In genomic region chr7:49428947-49429346, GRCm38 (mm10) we compare ENCODE assay signal across 8 mouse cellular contexts.
DNase-seq lines count a peak whose midpoint lies in the region; ATAC-seq and TF ChIP-seq lines count a peak whose summit lies in the region.

No protein-coding gene starts in this region.

- no peak overlapping the region for H3K4me2 ChIP-seq in embryonic facial prominence, embryonic 11.5 days (ENCODE audit: low read depth, low read length)
- H3K4me2 ChIP-seq in hindbrain, embryonic 16.5 days (ENCODE audit: low read length): no peak overlapping the region

- no peaks in the 10 kb centered on the region for H3K4me1 ChIP-seq in embryonic facial prominence, embryonic 11.5 days (ENCODE audit: control insufficient read depth, insufficient read depth, low read length)
- H3K4me1 ChIP-seq in embryonic facial prominence, embryonic 10.5 days: peaks cover 4% of the 10 kb centered on the region; the same call in 1 of the 2 replicates
- H3K4me1 ChIP-seq in hindbrain, embryonic 16.5 days (ENCODE audit: control insufficient read depth, insufficient read depth, low read depth, low read length): no peaks in the 10 kb centered on the region
- no peaks in the 10 kb centered on the region for H3K4me1 ChIP-seq in thymus, adult 2 months (replicated peaks; ENCODE audit: control insufficient read depth, insufficient read depth, low read length)

- no peaks in the 10 kb centered on the region for H3K9me3 ChIP-seq in embryonic facial prominence, embryonic 11.5 days (replicated peaks; ENCODE audit: control insufficient read depth, low read length)
- no peaks in the 10 kb centered on the region for H3K9me3 ChIP-seq in embryonic facial prominence, embryonic 10.5 days
- no peaks in the 10 kb centered on the region for H3K9me3 ChIP-seq in hindbrain, embryonic 16.5 days (ENCODE audit: control insufficient read depth, low read length)

- peak; percentile 88 for ATAC-seq in embryonic facial prominence, embryonic 11.5 days (replicated peaks; ENCODE audit: insufficient number of reproducible peaks, low FRiP score, low TSS enrichment, low read depth)
- peak; percentile 78 for ATAC-seq in hindbrain, embryonic 16.5 days
- peak; percentile 75 for ATAC-seq in megakaryocyte-erythroid progenitor cell, adult 5-6 weeks (replicated peaks; ENCODE audit: low FRiP score, low TSS enrichment, poor library complexity, severe bottlenecking)

- 71% methylated on average over 5 of the region's 5 CpGs for WGBS in embryonic facial prominence, embryonic 11.5 days
- 72% methylated on average over 5 of the region's 5 CpGs for WGBS in embryonic facial prominence, embryonic 10.5 days
- 61% methylated on average over 5 of the region's 5 CpGs for WGBS in hindbrain, embryonic 16.5 days
- 85% methylated on average over 5 of the region's 5 CpGs for WGBS in thymus, adult 2 months

- H3K27me3 ChIP-seq in embryonic facial prominence, embryonic 11.5 days (ENCODE audit: control insufficient read depth, insufficient read depth, low read length): no peaks in the 10 kb centered on the region
- peaks cover 5% of the 10 kb centered on the region; the same call in 1 of the 2 replicates for H3K27me3 ChIP-seq in embryonic facial prominence, embryonic 10.5 days (replicated peaks; ENCODE audit: low read depth, poor library complexity, severe bottlenecking)
- no peaks in the 10 kb centered on the region for H3K27me3 ChIP-seq in hindbrain, embryonic 16.5 days (replicated peaks; ENCODE audit: control insufficient read depth, insufficient read depth, low read length)
- no peaks in the 10 kb centered on the region for H3K27me3 ChIP-seq in thymus, adult 2 months (ENCODE audit: control insufficient read depth, insufficient read depth, low read length)

- H3K4me3 ChIP-seq in embryonic facial prominence, embryonic 11.5 days (ENCODE audit: low read depth, low read length): no peak overlapping the region
- no peak overlapping the region for H3K4me3 ChIP-seq in embryonic facial prominence, embryonic 10.5 days
- no peak overlapping the region for H3K4me3 ChIP-seq in hindbrain, embryonic 16.5 days (ENCODE audit: low read length)
- no peak overlapping the region for H3K4me3 ChIP-seq in thymus, adult 2 months (ENCODE audit: control insufficient read depth, insufficient read depth, low read length)

- no peak for TF ChIP-seq CTCF in thymus, adult 2 months (IDR thresholded peaks at IDR 0.05; ENCODE audit: borderline replicate concordance, control insufficient read depth, extremely low read depth, insufficient read depth, low read length, poor library complexity)

- no peak overlapping the region for H3K9ac ChIP-seq in embryonic facial prominence, embryonic 11.5 days (replicated peaks; ENCODE audit: low read length)
- H3K9ac ChIP-seq in hindbrain, embryonic 16.5 days (ENCODE audit: low read depth, low read length): no peak overlapping the region

- no peak overlapping the region for H3K27ac ChIP-seq in embryonic facial prominence, embryonic 11.5 days (replicated peaks; ENCODE audit: low read depth, low read length)
- H3K27ac ChIP-seq in embryonic facial prominence, embryonic 10.5 days (replicated peaks): no peak overlapping the region
- no peak overlapping the region for H3K27ac ChIP-seq in hindbrain, embryonic 16.5 days (ENCODE audit: low read depth, low read length)
- H3K27ac ChIP-seq in thymus, adult 2 months (ENCODE audit: control insufficient read depth, insufficient read depth, low read length): no peak overlapping the region

- DNase-seq in embryonic facial prominence, embryonic 11.5 days (ENCODE audit: low spot score): peak; percentile 38
- DNase-seq in embryonic facial prominence, embryonic 10.5 days (ENCODE audit: low spot score): no peak
- DNase-seq in ES-CJ7 (ENCODE audit: low read depth, low spot score): peak; percentile 85
- no peak for DNase-seq in layer of hippocampus, postnatal 14 days (ENCODE audit: low spot score in 2 of 2)
- no peak for DNase-seq in cerebellum, adult 18-20 months
- no peak for DNase-seq in thymus, adult 2 months

- H3K36me3 ChIP-seq in embryonic facial prominence, embryonic 11.5 days (replicated peaks; ENCODE audit: control insufficient read depth, insufficient read depth, low read depth, low read length): no peaks in the 10 kb centered on the region
- H3K36me3 ChIP-seq in embryonic facial prominence, embryonic 10.5 days (replicated peaks): no peaks in the 10 kb centered on the region
- H3K36me3 ChIP-seq in hindbrain, embryonic 16.5 days (ENCODE audit: control insufficient read depth, insufficient read depth, low read length): no peaks in the 10 kb centered on the region
- H3K36me3 ChIP-seq in thymus, adult 2 months (ENCODE audit: control insufficient read depth, insufficient read depth, low read length): no peaks in the 10 kb centered on the region

- TF ChIP-seq POLR2A in thymus, adult 2 months (IDR thresholded peaks at IDR 0.05; ENCODE audit: control insufficient read depth, extremely low read depth, insufficient read depth, low read length, poor library complexity): no peak

Comparison
In these comparisons a context has a peak if more than half of its experiments do, and no peak if none do; other contexts are left out.
1. DNase-seq: peak in embryonic facial prominence, embryonic 11.5 days (single experiment) and ES-CJ7 (single experiment); none in embryonic facial prominence, embryonic 10.5 days (single experiment), layer of hippocampus, postnatal 14 days (0 of 2), cerebellum, adult 18-20 months (0 of 2) and thymus, adult 2 months (single experiment).
2. Peak in every context shown above with its lines, with median percentiles within 50 percentile points of each other: ATAC-seq.